Mouse (Mus musculus): ENCODE measurements around the gene Pradc1. TPM values are rescaled to one million over a fixed set of nuclear protein-coding genes. Genes with fewer than 3 reads are reported as not detected.

The Pradc1 gene
- 13.9 and 16.5 TPM in 2 replicates for polyA plus RNA-seq (2012; rRNA removed)

- peak; percentile 96 to 99 for DNase-seq (ENCODE audit: low read depth in 1 of 2, low spot score in 2 of 2)
- Histone ChIP-seq H3K4me1 (ENCODE audit: control insufficient read depth, insufficient read depth, insufficient read length) (peaks cover 15% of the 10 kb centered on the region; the same call in 1 of the 2 replicates), H3K4me3 (ENCODE audit: extremely low read depth, insufficient read depth, insufficient read length) (peak within 1 kb of the TSS; percentile 96), H3K27me3 (ENCODE audit: control insufficient read depth, insufficient read depth, low read length) (no peaks in the 10 kb centered on the region), H3K27ac (ENCODE audit: insufficient read depth, low read length) (peak within 1 kb of the TSS; percentile 95), H3K36me3 (ENCODE audit: control insufficient read depth, insufficient read depth, low read length) (no peaks in the 10 kb centered on the region)
- under 1% methylated on average over 54 of the region's 54 CpGs for WGBS
- TF ChIP-seq POLR2A (IDR thresholded peaks at IDR 0.05; ENCODE audit: low read depth, low read length) (peak; percentile 48), CTCF (IDR thresholded peaks at IDR 0.05; ENCODE audit: extremely low read depth, insufficient read depth, insufficient read length, insufficient replicate concordance) (no peak)
These were observed at the start of gene Pradc1 for GRCm38 (mm10) chr6:85451664-85452410. Gene Pradc1 (minus strand): TSS chr6:85451970.

- no peaks in the 10 kb centered on the region for H3K36me3 ChIP-seq (ENCODE audit: control insufficient read depth, insufficient read depth, low read length)
- no peaks in the 10 kb centered on the region; the same call in 1 of the 2 replicates for H3K4me1 ChIP-seq (ENCODE audit: control insufficient read depth, insufficient read depth, insufficient read length)
- H3K27ac ChIP-seq (ENCODE audit: insufficient read depth, low read length), result no peak overlapping the region
- WGBS, result 56% methylated on average over 1 of the region's 1 CpGs
- no peak for TF ChIP-seq POLR2A (IDR thresholded peaks at IDR 0.05; ENCODE audit: low read depth, low read length)
- no peak for TF ChIP-seq CTCF (IDR thresholded peaks at IDR 0.05; ENCODE audit: extremely low read depth, insufficient read depth, insufficient read length, insufficient replicate concordance)
- DNase-seq (ENCODE audit: low read depth in 1 of 2, low spot score in 2 of 2), result no peak
- H3K27me3 ChIP-seq (ENCODE audit: control insufficient read depth, insufficient read depth, low read length), result peaks cover 6% of the 10 kb centered on the region; the same call in 1 of the 2 replicates
- no peak overlapping the region for H3K4me3 ChIP-seq (ENCODE audit: extremely low read depth, insufficient read depth, insufficient read length)
These were observed 48.6 kb upstream of the Pradc1 start for GRCm38 (mm10) chr6:85500416-85500815.

GRCm38 (mm10) chr6:85498147-85498546 lies 46.4 kb upstream of the Pradc1 start:
- H3K36me3 ChIP-seq (ENCODE audit: control insufficient read depth, insufficient read depth, low read length), result no peaks in the 10 kb centered on the region
- no peak overlapping the region for H3K4me3 ChIP-seq (ENCODE audit: extremely low read depth, insufficient read depth, insufficient read length)
- H3K27me3 ChIP-seq (ENCODE audit: control insufficient read depth, insufficient read depth, low read length), result peaks cover 6% of the 10 kb centered on the region; the same call in 1 of the 2 replicates
- H3K4me1 ChIP-seq (ENCODE audit: control insufficient read depth, insufficient read depth, insufficient read length), result no peaks in the 10 kb centered on the region; the same call in 1 of the 2 replicates
- no peak for DNase-seq (ENCODE audit: low read depth in 1 of 2, low spot score in 2 of 2)
- 61% methylated on average over 9 of the region's 9 CpGs for WGBS
- no peak overlapping the region for H3K27ac ChIP-seq (ENCODE audit: insufficient read depth, low read length)
- no peak for TF ChIP-seq POLR2A (IDR thresholded peaks at IDR 0.05; ENCODE audit: low read depth, low read length)
- no peak for TF ChIP-seq CTCF (IDR thresholded peaks at IDR 0.05; ENCODE audit: extremely low read depth, insufficient read depth, insufficient read length, insufficient replicate concordance)

- H3K4me1 ChIP-seq (ENCODE audit: control insufficient read depth, insufficient read depth, insufficient read length), result no peaks in the 10 kb centered on the region
- TF ChIP-seq CTCF (IDR thresholded peaks at IDR 0.05; ENCODE audit: extremely low read depth, insufficient read depth, insufficient read length, insufficient replicate concordance) (no peak), POLR2A (IDR thresholded peaks at IDR 0.05; ENCODE audit: low read depth, low read length) (no peak)
- DNase-seq (ENCODE audit: low read depth in 1 of 2, low spot score in 2 of 2), result no peak
- H3K4me3 ChIP-seq (ENCODE audit: extremely low read depth, insufficient read depth, insufficient read length), result no peak overlapping the region
- no peaks in the 10 kb centered on the region for H3K36me3 ChIP-seq (ENCODE audit: control insufficient read depth, insufficient read depth, low read length)
- H3K27ac ChIP-seq (ENCODE audit: insufficient read depth, low read length), result no peak overlapping the region
- H3K27me3 ChIP-seq (ENCODE audit: control insufficient read depth, insufficient read depth, low read length), result no peaks in the 10 kb centered on the region
These were observed 45.2 kb upstream of the Pradc1 start for GRCm38 (mm10) chr6:85496976-85497375.

- no peaks in the 10 kb centered on the region for H3K27me3 ChIP-seq (ENCODE audit: control insufficient read depth, insufficient read depth, low read length)
- H3K4me1 ChIP-seq (ENCODE audit: control insufficient read depth, insufficient read depth, insufficient read length), result no peaks in the 10 kb centered on the region
- 86% methylated on average over 3 of the region's 3 CpGs for WGBS
- no peaks in the 10 kb centered on the region for H3K36me3 ChIP-seq (ENCODE audit: control insufficient read depth, insufficient read depth, low read length)
- no peak overlapping the region for H3K4me3 ChIP-seq (ENCODE audit: extremely low read depth, insufficient read depth, insufficient read length)
- TF ChIP-seq CTCF (IDR thresholded peaks at IDR 0.05; ENCODE audit: extremely low read depth, insufficient read depth, insufficient read length, insufficient replicate concordance), result no peak
- no peak for TF ChIP-seq POLR2A (IDR thresholded peaks at IDR 0.05; ENCODE audit: low read depth, low read length)
- no peak for DNase-seq (ENCODE audit: low read depth in 1 of 2, low spot score in 2 of 2)
- H3K27ac ChIP-seq (ENCODE audit: insufficient read depth, low read length), result no peak overlapping the region
These were observed 39.8 kb upstream of the Pradc1 start for GRCm38 (mm10) chr6:85491606-85492005.

- no peak overlapping the region for H3K4me3 ChIP-seq (ENCODE audit: extremely low read depth, insufficient read depth, insufficient read length)
- H3K4me1 ChIP-seq (ENCODE audit: control insufficient read depth, insufficient read depth, insufficient read length), result no peaks in the 10 kb centered on the region
- no peak for TF ChIP-seq CTCF (IDR thresholded peaks at IDR 0.05; ENCODE audit: extremely low read depth, insufficient read depth, insufficient read length, insufficient replicate concordance)
- TF ChIP-seq POLR2A (IDR thresholded peaks at IDR 0.05; ENCODE audit: low read depth, low read length), result no peak
- 84% methylated on average over 4 of the region's 4 CpGs for WGBS
- no peaks in the 10 kb centered on the region for H3K27me3 ChIP-seq (ENCODE audit: control insufficient read depth, insufficient read depth, low read length)
- no peaks in the 10 kb centered on the region for H3K36me3 ChIP-seq (ENCODE audit: control insufficient read depth, insufficient read depth, low read length)
- no peak for DNase-seq (ENCODE audit: low read depth in 1 of 2, low spot score in 2 of 2)
- no peak overlapping the region for H3K27ac ChIP-seq (ENCODE audit: insufficient read depth, low read length)
These were observed 38.5 kb upstream of the Pradc1 start for GRCm38 (mm10) chr6:85490252-85490651.

- no peaks in the 10 kb centered on the region for H3K4me1 ChIP-seq (ENCODE audit: control insufficient read depth, insufficient read depth, insufficient read length)
- H3K27ac ChIP-seq (ENCODE audit: insufficient read depth, low read length), result no peak overlapping the region
- 80% methylated on average over 3 of the region's 3 CpGs for WGBS
- H3K36me3 ChIP-seq (ENCODE audit: control insufficient read depth, insufficient read depth, low read length), result no peaks in the 10 kb centered on the region
- H3K27me3 ChIP-seq (ENCODE audit: control insufficient read depth, insufficient read depth, low read length), result 0 out of 2 replicates have a peak, but pooled peaks cover under 1% of the 10 kb centered on the region
- no peak overlapping the region for H3K4me3 ChIP-seq (ENCODE audit: extremely low read depth, insufficient read depth, insufficient read length)
- TF ChIP-seq CTCF (IDR thresholded peaks at IDR 0.05; ENCODE audit: extremely low read depth, insufficient read depth, insufficient read length, insufficient replicate concordance) (no peak), POLR2A (IDR thresholded peaks at IDR 0.05; ENCODE audit: low read depth, low read length) (no peak)
- DNase-seq (ENCODE audit: low read depth in 1 of 2, low spot score in 2 of 2), result no peak
These were observed 37.9 kb upstream of the Pradc1 start for GRCm38 (mm10) chr6:85489717-85490116.
